Comparison of ENCODE assay signal across 12 mouse cellular contexts in the genomic region with DNA sequence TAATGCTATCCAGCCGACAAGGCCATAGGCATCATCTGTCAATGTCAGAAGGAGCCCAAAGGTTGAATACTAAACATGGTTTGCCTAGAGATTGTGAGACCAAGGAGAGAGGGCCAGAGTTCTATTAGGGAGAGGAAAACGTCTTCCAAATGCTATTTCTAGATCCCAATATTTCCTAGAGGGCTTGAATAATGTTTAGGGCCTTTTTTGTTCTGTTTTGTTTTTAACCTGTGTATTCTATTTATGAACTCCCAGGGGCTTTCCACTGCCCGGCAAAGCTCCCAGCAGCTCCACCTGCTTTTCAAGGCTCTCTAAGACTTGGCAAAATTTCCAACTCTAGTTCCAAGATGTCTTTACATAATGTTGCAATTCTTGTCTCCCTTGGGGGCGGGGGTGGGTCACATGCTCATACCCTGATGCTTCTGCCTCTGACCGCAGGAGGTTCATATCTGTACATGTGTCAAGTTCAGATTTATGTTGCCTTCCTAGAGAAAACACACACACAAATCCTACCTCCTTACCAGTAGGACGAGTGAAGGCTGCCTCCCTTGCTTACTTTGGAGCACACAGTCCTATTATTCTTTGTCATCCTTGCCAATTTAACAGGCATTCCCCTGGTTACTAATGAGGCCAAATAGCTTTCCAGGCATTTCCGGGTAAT. TPM values are rescaled to one million over a fixed set of nuclear protein-coding genes. Genes with fewer than 3 reads are reported as not detected.
DNase-seq lines count a peak whose midpoint lies in the region; ATAC-seq lines count a peak whose summit lies in the region.
"Had no signal": no experiment of that assay in that cellular context is flagged by ENCODE, and none has a peak within 500 bp of the region (broad histone marks: within the 10 kb centered on the region; RNA-seq: fewer than 3 reads in every experiment).

No protein-coding gene starts in this region.

- H3K4me1 ChIP-seq in hindbrain, embryonic 11.5 days (replicated peaks; ENCODE audit: control insufficient read depth, insufficient read depth, low read length), result no peaks in the 10 kb centered on the region
- peaks cover 4% of the 10 kb centered on the region; the same call in 1 of the 2 replicates for H3K4me1 ChIP-seq in hindbrain, embryonic 10.5 days (replicated peaks)
- H3K4me1 ChIP-seq in forebrain, embryonic 13.5 days, result peaks cover 38% of the 10 kb centered on the region
- peaks cover 8% of the 10 kb centered on the region for H3K4me1 ChIP-seq in neural tube, embryonic 12.5 days
- H3K4me1 ChIP-seq: heart, embryonic 15.5 days; liver, embryonic 15.5 days had no signal

- no peaks in the 10 kb centered on the region for H3K27me3 ChIP-seq in hindbrain, embryonic 11.5 days (ENCODE audit: control insufficient read depth, insufficient read depth, low read length)
- H3K27me3 ChIP-seq in hindbrain, embryonic 10.5 days (ENCODE audit: insufficient read depth, poor library complexity, severe bottlenecking), result no peaks in the 10 kb centered on the region
- no peaks in the 10 kb centered on the region for H3K27me3 ChIP-seq in forebrain, embryonic 13.5 days
- H3K27me3 ChIP-seq in neural tube, embryonic 12.5 days (replicated peaks), result no peaks in the 10 kb centered on the region
- H3K27me3 ChIP-seq: heart, embryonic 15.5 days; liver, embryonic 15.5 days; midbrain, embryonic 12.5 days had no signal

- ATAC-seq in hindbrain, embryonic 11.5 days (ENCODE audit: low FRiP score), result peak; percentile 75
- ATAC-seq in forebrain, embryonic 13.5 days, result peak; percentile 66
- peak; percentile 70; the same call in 1 of the 2 replicates for ATAC-seq in neural tube, embryonic 12.5 days (ENCODE audit: low FRiP score, low read depth)

- 54% methylated on average over 7 of the region's 7 CpGs for WGBS in hindbrain, embryonic 11.5 days
- WGBS in hindbrain, embryonic 10.5 days, result 71% methylated on average over 7 of the region's 7 CpGs
- WGBS in forebrain, embryonic 13.5 days, result 34% methylated on average over 7 of the region's 7 CpGs
- WGBS in neural tube, embryonic 12.5 days, result 41% methylated on average over 7 of the region's 7 CpGs

- H3K4me2 ChIP-seq in hindbrain, embryonic 11.5 days (replicated peaks; ENCODE audit: low read depth, low read length), result no peak overlapping the region
- no peak overlapping the region for H3K4me2 ChIP-seq in forebrain, embryonic 13.5 days
- H3K4me2 ChIP-seq in neural tube, embryonic 12.5 days (replicated peaks), result no peak overlapping the region
- H3K4me2 ChIP-seq: heart, embryonic 15.5 days; liver, embryonic 15.5 days; midbrain, embryonic 12.5 days had no signal

- no peaks in the 10 kb centered on the region for H3K9me3 ChIP-seq in hindbrain, embryonic 11.5 days (ENCODE audit: control insufficient read depth, low read length)
- H3K9me3 ChIP-seq in hindbrain, embryonic 10.5 days, result 0 out of 2 replicates have a peak, but pooled peaks cover 4% of the 10 kb centered on the region
- H3K9me3 ChIP-seq in forebrain, embryonic 13.5 days (replicated peaks), result 0 out of 2 replicates have a peak, but pooled peaks cover 5% of the 10 kb centered on the region
- no peaks in the 10 kb centered on the region for H3K9me3 ChIP-seq in neural tube, embryonic 12.5 days
- H3K9me3 ChIP-seq: heart, embryonic 15.5 days; liver, embryonic 15.5 days; midbrain, embryonic 12.5 days had no signal

- H3K36me3 ChIP-seq in hindbrain, embryonic 11.5 days (ENCODE audit: control insufficient read depth, insufficient read depth, low read length), result no peaks in the 10 kb centered on the region
- H3K36me3 ChIP-seq in hindbrain, embryonic 10.5 days, result no peaks in the 10 kb centered on the region
- H3K36me3 ChIP-seq in forebrain, embryonic 13.5 days (ENCODE audit: poor library complexity, severe bottlenecking), result no peaks in the 10 kb centered on the region
- no peaks in the 10 kb centered on the region for H3K36me3 ChIP-seq in neural tube, embryonic 12.5 days
- H3K36me3 ChIP-seq: heart, embryonic 15.5 days; liver, embryonic 15.5 days; midbrain, embryonic 12.5 days had no signal

- DNase-seq in hindbrain, embryonic 11.5 days (ENCODE audit: low spot score), result peak; percentile 25
- DNase-seq in hindbrain, embryonic 10.5 days (ENCODE audit: low spot score), result no peak
- DNase-seq in NIH3T3 (ENCODE audit: low read depth), result peak; percentile 57
- DNase-seq in B cell, adult 2 months, result no peak
- no peak for DNase-seq in urinary bladder, adult 2 months (ENCODE audit: low spot score)
- DNase-seq in frontal cortex, postnatal 10 days (ENCODE audit: low spot score in 2 of 2), result no peak
- DNase-seq: cerebellum, postnatal 14 days had no signal

- 0 out of 2 replicates have a peak overlapping the region, but pooled peaks have one; percentile 2 for H3K27ac ChIP-seq in hindbrain, embryonic 11.5 days (ENCODE audit: low read depth, low read length)
- H3K27ac ChIP-seq in hindbrain, embryonic 10.5 days, result no peak overlapping the region
- H3K27ac ChIP-seq in forebrain, embryonic 13.5 days, result peak overlapping the region; percentile 44
- no peak overlapping the region for H3K27ac ChIP-seq in neural tube, embryonic 12.5 days
- H3K27ac ChIP-seq: heart, embryonic 15.5 days; liver, embryonic 15.5 days; midbrain, embryonic 12.5 days had no signal

- H3K9ac ChIP-seq in hindbrain, embryonic 11.5 days (ENCODE audit: low read depth, low read length), result no peak overlapping the region
- H3K9ac ChIP-seq in forebrain, embryonic 13.5 days, result no peak overlapping the region
- no peak overlapping the region for H3K9ac ChIP-seq in neural tube, embryonic 12.5 days
- H3K9ac ChIP-seq: heart, embryonic 15.5 days; liver, embryonic 15.5 days; midbrain, embryonic 12.5 days had no signal

- no peak overlapping the region for H3K4me3 ChIP-seq in hindbrain, embryonic 11.5 days (ENCODE audit: low read depth, low read length)
- H3K4me3 ChIP-seq in hindbrain, embryonic 10.5 days, result no peak overlapping the region
- no peak overlapping the region for H3K4me3 ChIP-seq in forebrain, embryonic 13.5 days
- H3K4me3 ChIP-seq in neural tube, embryonic 12.5 days, result no peak overlapping the region
- H3K4me3 ChIP-seq: heart, embryonic 15.5 days; liver, embryonic 15.5 days; midbrain, embryonic 12.5 days had no signal

RNA-seq across cellular contexts. Expression of a gene that starts 18.9 kb away (rescaled TPM):
- 112 and 115 TPM in 2 replicates for polyA plus RNA-seq in hindbrain, embryonic 11.5 days (2014; fragmentation: Nextera tagmentation; extraction: Ambion mirVana)
- 45.8 and 67.6 TPM in 2 replicates for polyA plus RNA-seq in hindbrain, embryonic 10.5 days (2016; fragmentation: Nextera tagmentation; extraction: Ambion mirVana)
- polyA plus RNA-seq in forebrain, embryonic 13.5 days (2015; fragmentation: Nextera tagmentation; extraction: Ambion mirVana), result 129 and 139 TPM in 2 replicates
- 165 and 168 TPM in 2 replicates for polyA plus RNA-seq in neural tube, embryonic 12.5 days (2016; fragmentation: Nextera tagmentation; extraction: Ambion mirVana)
- 2.7 and 3.4 TPM in 2 replicates for polyA plus RNA-seq in urinary bladder, adult 2 months (2012; rRNA removed)

Comparison
In these comparisons a context has a peak if more than half of its experiments do, and no peak if none do; other contexts are left out.
1. DNase-seq: peak in hindbrain, embryonic 11.5 days (single experiment) and NIH3T3 (single experiment); none in hindbrain, embryonic 10.5 days (single experiment), B cell, adult 2 months (0 of 2), urinary bladder, adult 2 months (single experiment) and frontal cortex, postnatal 10 days (0 of 2).
2. H3K27ac ChIP-seq: peak in hindbrain, embryonic 11.5 days (single experiment) and forebrain, embryonic 13.5 days (single experiment); none in hindbrain, embryonic 10.5 days (single experiment) and neural tube, embryonic 12.5 days (single experiment).
3. RNA of a gene that starts 18.9 kb away (polyA plus RNA-seq): 165 to 168 TPM in neural tube, embryonic 12.5 days, 129 to 139 TPM in forebrain, embryonic 13.5 days, 112 to 115 TPM in hindbrain, embryonic 11.5 days and 45.8 to 67.6 TPM in hindbrain, embryonic 10.5 days; 2.7 to 3.4 TPM in urinary bladder, adult 2 months; every median in the first group is over 10 times any median in the second.
4. Peak in every context shown above with its lines, with median percentiles within 50 percentile points of each other: ATAC-seq.